Mouse (Mus musculus) myocyte (in vitro differentiated cells): ENCODE data around the gene Iglon5. TPM values are rescaled to one million over a fixed set of nuclear protein-coding genes. Genes with fewer than 3 reads are reported as not detected.

ENCODE experiments used
- H3K27me3 ChIP-seq: one replicate; pipeline ENCODE4 v1.6.1; 2011; ENCODE audit not compliant: control insufficient read depth, insufficient read depth, insufficient read length
- H3K36me3 ChIP-seq: one replicate; pipeline ENCODE4 v1.6.1; 2011; ENCODE audit not compliant: control insufficient read depth, insufficient read depth
- H3K4me2 ChIP-seq: one replicate; pipeline ENCODE4 v1.6.1; 2011; ENCODE audit warnings: low read depth, control low read depth
- H3K4me3 ChIP-seq: one replicate; pipeline ENCODE4 v1.5.1; 2011; ENCODE audit warnings: mild to moderate bottlenecking, control low read depth, moderate library complexity
- H3K79me2 ChIP-seq: one replicate; pipeline ENCODE4 v1.6.1; 2011; ENCODE audit not compliant: control insufficient read depth, insufficient read depth
- H3ac ChIP-seq: one replicate; pipeline ENCODE4 v1.6.1; 2011; ENCODE audit not compliant: control insufficient read depth, insufficient read length
- CEBPB ChIP-seq: IDR thresholded peaks from 2 replicates; pipeline ENCODE4 v1.6.1; 2011; ENCODE audit warnings: mild to moderate bottlenecking, moderate library complexity; ENCODE audit not compliant: poor library complexity, insufficient read depth, severe bottlenecking
- E2F4 ChIP-seq: IDR thresholded peaks from one replicate; pipeline ENCODE4 v1.6.1; 2011; ENCODE audit warnings: mild to moderate bottlenecking, control low read depth, moderate library complexity; ENCODE audit not compliant: insufficient read depth
- MAX ChIP-seq: IDR thresholded peaks from one replicate; pipeline ENCODE4 v1.6.1; 2011; ENCODE audit warnings: low read depth, mild to moderate bottlenecking, control low read depth
- MYOD1 ChIP-seq, 3 experiments: IDR thresholded peaks; one replicate each; pipeline ENCODE4 v1.6.1; 2011; ENCODE audit warnings: control low read depth in 2 of 3, low read depth in 2 of 3, mild to moderate bottlenecking in 2 of 3, moderate library complexity in 1 of 3; ENCODE audit not compliant: insufficient read length in 2 of 3, control insufficient read depth in 1 of 3
- MYOG ChIP-seq, 3 experiments: IDR thresholded peaks; one replicate each; pipeline ENCODE4 v1.6.1; 2011; ENCODE audit warnings: control low read depth in 2 of 3, low read depth in 2 of 3, mild to moderate bottlenecking in 2 of 3; ENCODE audit not compliant: insufficient read length in 2 of 3, control insufficient read depth in 1 of 3, insufficient read depth in 1 of 3
- POLR2A ChIP-seq: IDR thresholded peaks from one replicate; pipeline ENCODE4 v1.6.1; 2011; ENCODE audit warnings: low read depth, mild to moderate bottlenecking, control low read depth, moderate library complexity; ENCODE audit not compliant: insufficient read length
- POLR2AphosphoS2 ChIP-seq: IDR thresholded peaks from one replicate; pipeline ENCODE4 v1.6.1; 2011; ENCODE audit warnings: low read depth, control low read depth; ENCODE audit not compliant: insufficient read length
- REST ChIP-seq: IDR thresholded peaks from one replicate; pipeline ENCODE4 v1.6.1; 2011; ENCODE audit warnings: mild to moderate bottlenecking, control low read depth, moderate library complexity; ENCODE audit not compliant: insufficient read depth, insufficient read length
- SRF ChIP-seq: IDR thresholded peaks from one replicate; pipeline ENCODE4 v1.6.1; 2011; ENCODE audit warnings: low read depth; ENCODE audit not compliant: control insufficient read depth, insufficient read length
- TCF12 ChIP-seq: IDR thresholded peaks from one replicate; pipeline ENCODE4 v1.6.1; 2011; ENCODE audit warnings: mild to moderate bottlenecking, control low read depth; ENCODE audit not compliant: poor library complexity, insufficient read depth, severe bottlenecking
- TCF3 ChIP-seq: IDR thresholded peaks from one replicate; pipeline ENCODE4 v1.6.1; 2011; ENCODE audit warnings: low read depth, control low read depth; ENCODE audit not compliant: insufficient read length
- USF1 ChIP-seq: IDR thresholded peaks from one replicate; pipeline ENCODE4 v1.6.1; 2011; ENCODE audit warnings: low read depth, mild to moderate bottlenecking, control low read depth, moderate library complexity
- polyA plus RNA-seq: library from polyadenylated mRNA; unstranded; fragments of >200 nt; fragmentation: generic; extraction: Trizol; gene quantifications from one replicate; pipeline ENCODE4 v1.2.1, GENCODE M21; 2012; ENCODE audit warnings: missing spikeins

The Iglon5 gene
- polyA plus RNA-seq, 1 experiment = 4.9 TPM

DNA sequence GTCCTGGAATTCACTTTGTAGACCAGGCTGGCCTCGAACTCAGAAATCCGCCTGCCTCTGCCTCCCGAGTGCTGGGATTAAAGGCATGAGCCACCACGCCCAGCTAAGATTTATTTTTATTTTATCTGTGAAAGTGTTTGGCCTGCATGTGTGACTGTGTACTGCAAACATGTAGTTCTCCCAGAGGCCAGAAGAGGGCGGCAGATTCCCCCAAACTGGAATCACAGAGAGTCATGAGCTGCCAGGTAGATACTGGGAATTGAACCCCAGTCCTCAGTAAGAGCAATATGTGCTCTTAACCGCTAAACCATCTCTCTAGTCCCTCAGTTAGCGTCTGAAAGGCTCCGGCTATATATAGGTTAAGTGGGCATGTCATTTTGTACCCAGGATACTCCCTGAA, 19.5 kb downstream of the Iglon5 start:
- Histone ChIP-seq H3K4me3 (no peak overlapping the region), H3ac (no peak overlapping the region), H3K79me2 (no peaks in the 10 kb centered on the region), H3K4me2 (no peak overlapping the region), H3K27me3 (no peaks in the 10 kb centered on the region), H3K36me3 (no peaks in the 10 kb centered on the region)
- TF ChIP-seq TCF3 = no peak
- no peak for TF ChIP-seq REST
- TF ChIP-seq MYOG (IDR thresholded peaks at IDR 0.05; ENCODE audit: control insufficient read depth in 1 of 3, insufficient read depth in 1 of 3, insufficient read length in 2 of 3, low read depth in 2 of 3) = no peak
- TF ChIP-seq USF1 = no peak
- TF ChIP-seq MAX = no peak
- TF ChIP-seq SRF = no peak
- TF ChIP-seq MYOD1 (IDR thresholded peaks at IDR 0.05; ENCODE audit: control insufficient read depth in 1 of 3, insufficient read length in 2 of 3, low read depth in 2 of 3) = no peak
- no peak for TF ChIP-seq POLR2AphosphoS2
- no peak for TF ChIP-seq POLR2A
- no peak for TF ChIP-seq E2F4
- no peak for TF ChIP-seq CEBPB
- TF ChIP-seq TCF12 = no peak

DNA sequence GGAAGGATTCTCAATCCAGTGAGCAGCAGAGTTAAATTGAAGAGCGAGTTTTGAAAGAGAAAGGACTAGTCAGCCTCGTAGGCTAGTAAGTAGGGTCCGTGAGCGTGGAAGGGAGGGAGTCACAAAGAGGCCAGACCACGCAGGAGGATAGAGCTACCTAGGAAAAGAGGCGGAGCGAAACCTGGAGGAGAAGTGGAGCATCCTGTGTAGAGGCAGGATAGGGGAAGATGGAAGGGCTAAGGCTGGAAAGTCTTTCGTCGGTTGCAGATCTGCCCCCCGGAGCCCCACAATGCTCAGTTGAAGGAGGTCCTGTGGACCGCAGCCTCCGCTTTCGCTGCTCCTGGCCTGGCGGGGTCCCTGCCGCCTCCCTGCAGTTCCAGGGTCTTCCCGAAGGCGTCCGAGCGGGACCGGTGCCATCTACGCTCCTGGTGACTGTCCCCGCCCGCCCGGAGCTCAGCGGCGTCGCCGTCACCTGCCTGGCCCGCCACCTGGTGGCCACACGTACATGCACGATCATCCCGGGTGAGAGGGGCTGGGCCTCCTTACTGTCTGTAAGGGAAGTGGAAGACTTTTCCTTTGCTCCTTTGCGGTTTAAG, 23.7 kb downstream of the Iglon5 start:
- H3K79me2 ChIP-seq = no peaks in the 10 kb centered on the region
- H3ac ChIP-seq = no peak overlapping the region
- H3K4me3 ChIP-seq = peak overlapping the region; percentile 32
- peak overlapping the region; percentile 97 for H3K4me2 ChIP-seq
- H3K27me3 ChIP-seq = no peaks in the 10 kb centered on the region
- H3K36me3 ChIP-seq = no peaks in the 10 kb centered on the region
- TF ChIP-seq MYOG (IDR thresholded peaks at IDR 0.05; ENCODE audit: control insufficient read depth in 1 of 3, insufficient read depth in 1 of 3, insufficient read length in 2 of 3, low read depth in 2 of 3) (peak in 2 of 3 experiments; percentile 10 to 42), MYOD1 (IDR thresholded peaks at IDR 0.05; ENCODE audit: control insufficient read depth in 1 of 3, insufficient read length in 2 of 3, low read depth in 2 of 3) (peak in 1 of 3 experiments; percentile 33), MAX (no peak), TCF3 (no peak)

DNA sequence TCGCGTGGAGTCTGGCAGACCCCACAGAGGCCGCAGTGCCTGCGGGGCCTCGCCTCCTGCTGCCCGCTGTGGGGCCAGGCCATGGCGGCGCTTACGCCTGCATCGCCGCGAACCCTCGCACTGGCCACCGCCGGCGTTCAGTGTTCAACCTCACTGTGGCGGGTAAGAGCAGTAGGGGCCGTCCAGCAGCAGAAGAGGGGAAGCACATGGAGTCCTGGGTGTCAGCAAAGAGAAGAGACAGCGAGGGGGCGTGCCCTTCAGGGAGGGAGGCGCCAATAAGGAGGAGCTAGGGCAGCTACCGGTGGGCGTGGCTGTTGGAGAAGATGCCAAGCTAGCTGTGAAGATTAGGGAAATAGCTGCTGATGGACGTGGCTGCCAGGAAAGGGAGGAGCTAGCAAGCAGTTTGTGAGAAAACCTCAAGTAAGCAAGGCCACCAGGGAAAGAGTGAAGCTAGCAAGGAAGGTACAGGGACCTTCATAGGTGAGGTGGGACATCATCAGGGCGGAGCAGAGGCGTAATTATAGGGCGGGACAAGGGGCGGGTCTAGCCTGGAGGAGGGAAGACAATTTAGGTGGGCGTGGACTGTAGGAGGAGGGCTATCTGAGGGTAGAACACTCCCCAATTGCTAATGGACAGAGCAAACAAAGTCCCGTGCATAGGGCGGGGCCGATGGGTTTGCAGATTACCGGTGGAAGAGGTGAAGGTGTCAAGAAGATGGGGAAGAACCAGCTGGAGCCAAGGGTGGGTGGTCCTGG, 24.4 kb downstream of the Iglon5 start:
- H3K79me2 ChIP-seq = no peaks in the 10 kb centered on the region
- no peak overlapping the region for H3ac ChIP-seq
- H3K27me3 ChIP-seq = no peaks in the 10 kb centered on the region
- H3K4me2 ChIP-seq = peak overlapping the region; percentile 97
- peak overlapping the region; percentile 32 for H3K4me3 ChIP-seq
- no peaks in the 10 kb centered on the region for H3K36me3 ChIP-seq
- peak; percentile 15 for TF ChIP-seq POLR2A
- no peak for TF ChIP-seq TCF3
- TF ChIP-seq MYOD1 (IDR thresholded peaks at IDR 0.05; ENCODE audit: control insufficient read depth in 1 of 3, insufficient read length in 2 of 3, low read depth in 2 of 3) = peak in 1 of 3 experiments; percentile 0

DNA sequence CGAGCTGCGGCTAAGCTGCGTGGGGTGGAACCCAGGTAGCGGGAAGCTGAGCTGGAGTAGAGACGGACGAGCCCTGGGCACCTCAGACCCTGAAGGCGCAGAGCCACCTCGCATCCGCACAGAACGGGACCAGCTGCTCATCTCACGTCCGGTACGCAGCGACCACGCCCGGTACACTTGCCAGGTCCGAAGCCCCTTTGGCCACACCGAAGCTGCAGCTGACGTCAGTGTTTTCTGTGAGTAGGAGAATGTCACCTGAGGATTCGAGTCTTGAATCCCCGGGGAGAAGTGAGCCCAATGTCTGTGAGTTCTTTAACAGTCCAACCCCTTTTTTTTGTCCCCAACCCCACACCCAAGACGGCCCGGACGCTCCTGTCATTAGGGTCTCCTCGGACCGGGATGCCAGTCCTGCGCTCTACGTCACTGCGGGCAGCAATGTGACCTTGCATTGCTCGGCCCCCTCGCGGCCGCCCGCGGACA, 25.0 kb downstream of the Iglon5 start:
- TF ChIP-seq TCF3 (no peak), CEBPB (no peak), MYOG (IDR thresholded peaks at IDR 0.05; ENCODE audit: control insufficient read depth in 1 of 3, insufficient read depth in 1 of 3, insufficient read length in 2 of 3, low read depth in 2 of 3) (no peak), MYOD1 (IDR thresholded peaks at IDR 0.05; ENCODE audit: control insufficient read depth in 1 of 3, insufficient read length in 2 of 3, low read depth in 2 of 3) (peak in 1 of 3 experiments; percentile 2), POLR2AphosphoS2 (no peak)
- Histone ChIP-seq H3K4me2 (peak overlapping the region; percentile 97), H3K79me2 (no peaks in the 10 kb centered on the region)

DNA sequence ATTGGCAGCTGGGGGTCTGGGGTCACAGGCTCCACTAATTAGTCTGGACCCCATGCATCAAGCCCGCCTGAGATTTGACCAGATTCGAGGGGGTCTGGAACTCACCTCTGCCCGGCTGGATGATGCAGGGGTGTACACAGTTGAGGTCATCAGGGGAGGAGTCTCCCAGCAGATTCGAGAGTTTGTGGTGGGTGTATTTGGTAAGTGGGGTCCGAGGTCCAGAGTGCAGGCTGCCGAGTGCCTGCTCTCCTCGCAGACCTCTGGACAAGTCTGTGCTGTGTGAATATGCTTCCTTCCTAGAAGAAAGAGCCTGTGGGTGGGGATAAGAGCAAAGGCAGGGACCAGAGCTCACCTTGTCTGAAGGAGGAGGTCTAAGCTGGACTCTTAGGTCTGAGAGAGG, 25.9 kb downstream of the Iglon5 start:
- H3K79me2 ChIP-seq = no peaks in the 10 kb centered on the region
- no peak for TF ChIP-seq REST
- no peak overlapping the region for H3K4me3 ChIP-seq

More for the DNA sequence above, 25.0 kb downstream of the Iglon5 start:
- Histone ChIP-seq H3K4me3 (peak overlapping the region; percentile 32), H3K27me3 (no peaks in the 10 kb centered on the region), H3ac (no peak overlapping the region), H3K36me3 (no peaks in the 10 kb centered on the region)

More for the DNA sequence above, 25.9 kb downstream of the Iglon5 start:
- no peaks in the 10 kb centered on the region for H3K36me3 ChIP-seq
- H3ac ChIP-seq = no peak overlapping the region
- H3K4me2 ChIP-seq = no peak overlapping the region
- no peaks in the 10 kb centered on the region for H3K27me3 ChIP-seq
